Mouse (Mus musculus): ENCODE measurements at regions not wholly inside any gene's neighbourhood (a gene's known extent, or its start where the extent isn't known, plus 50 kb on each side); places are given as distances from the start of the nearest gene placed in this dataset.

DNA sequence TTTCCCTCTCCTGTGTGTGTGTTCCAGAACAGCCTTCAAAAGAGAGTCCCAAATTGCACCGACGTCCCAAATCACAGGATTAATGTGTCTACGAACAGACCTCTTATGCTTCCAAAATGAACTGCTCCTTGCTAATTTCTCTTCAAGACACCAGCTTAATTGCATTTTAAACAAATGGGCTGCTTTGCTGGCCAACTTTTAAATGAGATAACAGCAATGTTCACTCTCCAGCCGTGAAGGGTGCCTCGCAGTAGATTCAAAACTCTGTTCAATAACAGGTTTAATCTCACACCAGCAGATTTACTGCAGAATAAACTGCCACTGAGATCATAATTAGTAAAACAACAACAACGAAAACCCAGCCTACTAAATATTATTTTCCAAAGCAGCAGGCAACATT, 957.8 kb downstream of the Adgrl2 start:
- DNase-seq (ENCODE audit: low spot score): no peak
- intact Hi-C loops (cut with DNase I): no loop called here

DNA sequence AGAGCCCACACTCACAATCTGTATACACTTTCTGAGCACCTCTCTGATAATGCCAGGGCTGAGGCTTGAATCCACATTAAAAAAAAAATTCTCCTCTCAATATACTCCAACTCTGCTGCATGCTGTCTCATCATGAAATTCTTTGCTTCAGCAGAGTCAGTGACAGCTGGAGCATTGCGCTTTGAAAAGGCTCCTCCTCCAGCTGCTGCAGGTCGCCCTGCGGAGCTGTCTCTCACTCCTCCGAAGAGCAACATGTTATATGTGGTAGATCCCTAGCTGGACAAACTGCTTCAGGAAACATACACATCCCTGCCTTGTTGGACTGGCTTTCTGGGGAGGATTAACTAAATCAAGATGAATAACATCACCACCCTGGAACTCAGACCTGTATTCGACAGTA, 984.5 kb downstream of the Adgrl2 start:
- no peak for DNase-seq (ENCODE audit: low spot score)
- intact Hi-C loops (cut with DNase I): no loop called here

DNA sequence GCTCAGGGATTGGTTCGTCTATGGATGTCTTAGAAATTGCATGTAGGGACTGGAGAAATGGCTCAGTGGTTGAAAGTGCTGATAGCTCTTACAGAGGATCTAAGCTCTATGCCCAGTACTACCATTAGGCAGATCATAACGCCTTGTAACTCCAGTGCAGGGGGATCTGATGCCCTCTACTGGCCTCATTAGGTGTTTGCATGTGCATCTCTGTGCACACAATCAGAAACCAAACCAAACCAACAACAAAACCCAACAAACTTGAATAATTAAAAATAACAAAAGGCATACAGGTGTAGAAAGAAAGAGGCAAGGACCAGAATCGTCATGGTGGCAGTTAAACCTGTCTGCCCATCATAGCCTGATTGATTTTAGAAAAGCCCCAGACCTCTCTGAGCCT, 986.3 kb downstream of the Adgrl2 start:
- DNase-seq (ENCODE audit: low spot score): no peak
- intact Hi-C loops (cut with DNase I): no loop called here

DNA sequence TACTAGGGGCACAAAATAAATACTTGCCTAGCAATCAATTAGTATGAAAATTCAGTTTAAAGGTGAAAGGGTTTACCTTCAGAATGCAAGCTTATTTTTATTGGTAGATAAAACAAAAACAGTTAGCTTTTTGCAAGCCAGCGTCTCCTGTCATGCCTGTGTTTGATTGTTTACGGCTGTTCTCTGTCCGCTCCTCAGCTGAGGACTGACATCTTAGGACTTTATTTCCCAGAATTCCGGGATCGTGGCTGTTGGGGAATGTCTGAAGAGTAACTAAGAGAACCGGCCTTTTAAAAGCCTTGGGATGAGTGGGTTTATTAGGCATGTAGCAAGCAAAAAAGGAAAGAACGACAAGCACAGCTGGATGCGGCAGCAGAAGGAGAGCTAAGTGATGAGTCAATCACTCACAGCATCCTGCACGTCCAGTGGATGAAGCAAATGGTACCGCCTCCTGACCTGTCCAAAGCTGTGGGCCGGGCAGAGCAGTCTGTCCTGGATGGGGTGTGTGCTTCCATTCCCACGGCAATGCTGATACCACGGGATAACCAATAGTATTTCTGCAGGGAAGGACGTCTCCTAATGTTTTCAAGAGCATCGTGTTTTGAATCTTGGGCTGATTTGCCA, 990.9 kb downstream of the Adgrl2 start:
- intact Hi-C loops (cut with DNase I): no loop called here
- no peak for DNase-seq (ENCODE audit: low spot score)

DNA sequence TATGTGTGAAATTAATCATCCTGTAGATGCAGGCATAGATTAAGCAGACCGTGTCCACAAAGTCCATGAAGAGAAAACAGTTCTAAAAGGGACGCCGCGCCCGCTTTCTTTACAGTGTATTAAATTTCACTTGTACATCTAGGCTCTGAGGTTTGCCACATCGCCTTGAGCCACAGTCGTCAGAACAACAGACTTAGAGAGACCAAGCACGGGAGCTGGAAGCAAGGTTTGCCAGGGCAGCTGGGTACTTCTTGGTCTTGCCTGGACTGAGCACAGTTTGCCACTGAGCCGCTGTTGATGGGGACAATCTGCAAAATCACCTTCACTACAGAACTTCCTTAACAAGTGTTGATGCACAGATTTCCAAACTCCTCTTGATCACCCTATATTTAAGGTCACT, 998.6 kb downstream of the Adgrl2 start:
- DNase-seq (ENCODE audit: low spot score): no peak
- intact Hi-C loops (cut with DNase I): no loop called here

DNA sequence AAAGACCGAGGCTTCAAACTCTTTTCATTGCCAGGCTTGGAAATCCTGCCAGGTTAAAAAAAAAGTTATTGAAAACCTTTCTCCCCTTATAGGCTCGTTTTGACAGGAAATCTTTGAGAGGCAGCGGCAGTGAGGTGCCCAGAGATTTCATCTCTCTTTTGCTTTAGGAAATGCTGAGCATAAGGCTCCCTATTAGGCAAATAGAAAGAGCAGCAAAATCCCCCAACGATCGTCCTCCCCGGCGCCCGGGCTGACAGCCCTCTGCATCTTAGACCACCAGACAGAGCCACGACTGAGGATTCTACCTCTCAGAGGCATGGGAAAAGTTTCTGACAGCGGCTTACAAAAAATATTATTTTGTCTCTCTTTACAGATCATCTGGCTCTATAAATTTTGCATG, 999.5 kb downstream of the Adgrl2 start:
- intact Hi-C loops (cut with DNase I): no loop called here
- no peak for DNase-seq (ENCODE audit: low spot score)

DNA sequence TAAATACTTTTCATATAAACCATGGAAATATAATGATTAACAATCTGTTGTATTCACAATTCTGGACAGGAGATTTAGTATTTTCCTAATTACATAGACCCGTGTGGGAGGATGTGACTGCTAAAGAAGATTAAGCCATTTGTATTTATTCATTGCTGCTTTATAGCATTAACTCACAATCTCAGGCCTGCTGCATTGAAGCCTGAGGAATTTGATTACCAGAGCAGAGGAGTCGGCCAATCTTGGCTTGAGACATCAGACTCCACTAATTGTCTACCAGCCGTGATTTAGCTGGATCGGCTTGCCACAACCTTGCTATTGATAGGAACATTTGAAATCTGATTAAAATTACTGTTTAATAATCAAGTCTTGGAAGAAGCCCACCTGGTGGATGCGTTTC, 1007.5 kb downstream of the Adgrl2 start:
- DNase-seq (ENCODE audit: low spot score): no peak
- intact Hi-C loops (cut with DNase I): no loop called here

DNA sequence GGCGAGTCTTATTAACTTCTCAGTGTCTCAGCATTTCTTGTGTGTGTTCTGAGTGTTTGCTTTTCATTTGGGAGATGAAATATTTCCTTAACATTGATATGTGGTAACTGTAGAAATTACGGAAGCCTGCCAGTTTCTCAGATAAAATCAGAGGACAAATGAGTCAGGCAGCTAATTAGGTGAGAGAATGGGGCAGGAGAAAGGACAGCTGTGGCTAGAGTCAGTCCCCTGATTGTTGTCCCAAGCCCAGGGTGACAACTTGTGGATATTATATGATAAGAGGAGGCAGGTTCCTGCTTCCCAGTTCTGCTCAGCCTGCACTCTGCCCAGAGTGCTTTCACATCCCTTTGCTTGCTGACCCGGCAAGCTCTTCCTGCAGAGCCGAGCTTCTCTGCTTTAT, 1008.7 kb downstream of the Adgrl2 start:
- no peak for DNase-seq (ENCODE audit: low spot score)
- intact Hi-C loops (cut with DNase I): no loop called here

DNA sequence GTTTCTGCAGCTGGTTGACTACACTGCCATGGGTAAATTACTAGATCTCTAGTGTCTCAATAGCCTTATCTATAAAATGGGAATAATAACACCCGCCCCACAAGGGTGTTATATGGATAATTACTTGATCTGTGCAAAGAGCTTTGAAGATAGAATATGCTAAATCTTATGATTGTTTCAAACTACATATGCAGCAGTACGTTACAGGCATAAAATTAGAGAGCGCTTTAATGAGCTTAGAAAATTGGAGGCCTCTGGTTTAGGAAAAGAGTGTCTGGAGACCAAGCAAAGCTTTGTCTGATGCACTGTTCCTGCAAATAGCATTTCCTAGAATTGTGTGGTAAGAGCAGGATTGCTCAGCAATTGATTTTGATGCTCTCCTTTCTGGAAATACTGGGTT, 1013.8 kb downstream of the Adgrl2 start:
- intact Hi-C loops (cut with DNase I): no loop called here
- DNase-seq (ENCODE audit: low spot score): no peak

DNA sequence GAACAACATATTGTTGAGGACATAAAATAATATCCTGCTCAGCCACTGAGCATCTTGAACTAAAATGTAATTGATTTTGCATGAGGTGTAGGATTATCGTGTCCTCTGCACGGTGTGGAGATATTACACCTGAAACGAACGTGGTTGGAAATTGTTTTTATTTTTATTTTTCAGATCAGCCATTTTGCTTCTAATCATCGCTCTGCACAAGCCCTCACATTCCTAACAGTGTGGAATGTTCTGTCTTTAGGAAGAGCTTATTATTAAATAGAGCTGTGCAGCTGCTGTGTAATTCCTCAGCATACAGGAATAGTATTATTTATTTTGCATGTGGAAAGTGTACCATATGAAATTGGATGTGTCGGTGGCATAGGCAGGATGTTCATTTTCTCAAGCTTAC, 1014.3 kb downstream of the Adgrl2 start:
- no peak for DNase-seq (ENCODE audit: low spot score)

DNA sequence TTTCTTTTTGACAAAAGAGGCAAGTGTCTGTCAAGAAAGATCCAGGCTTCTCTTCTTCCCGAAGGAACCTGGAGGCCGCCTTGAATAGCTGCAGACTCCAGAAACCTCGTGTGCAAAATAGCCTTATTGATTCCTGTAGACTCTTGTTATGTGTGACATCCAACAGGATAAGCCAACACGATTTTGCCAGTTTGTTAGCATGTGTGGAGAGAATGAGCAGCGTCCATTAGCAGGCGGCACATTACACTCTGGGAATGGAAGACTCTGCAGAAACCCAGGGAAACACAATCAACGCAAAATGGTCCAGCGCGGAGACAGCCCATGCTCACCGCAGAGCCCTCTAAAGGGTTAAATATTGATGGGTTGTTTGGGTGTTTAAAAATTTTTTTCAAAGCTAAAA, 1014.9 kb downstream of the Adgrl2 start:
- intact Hi-C loops (cut with DNase I): no loop called here
- no peak for DNase-seq (ENCODE audit: low spot score)

More for the DNA sequence above, 1014.3 kb downstream of the Adgrl2 start:
- intact Hi-C loops (cut with DNase I): no loop called here

DNA sequence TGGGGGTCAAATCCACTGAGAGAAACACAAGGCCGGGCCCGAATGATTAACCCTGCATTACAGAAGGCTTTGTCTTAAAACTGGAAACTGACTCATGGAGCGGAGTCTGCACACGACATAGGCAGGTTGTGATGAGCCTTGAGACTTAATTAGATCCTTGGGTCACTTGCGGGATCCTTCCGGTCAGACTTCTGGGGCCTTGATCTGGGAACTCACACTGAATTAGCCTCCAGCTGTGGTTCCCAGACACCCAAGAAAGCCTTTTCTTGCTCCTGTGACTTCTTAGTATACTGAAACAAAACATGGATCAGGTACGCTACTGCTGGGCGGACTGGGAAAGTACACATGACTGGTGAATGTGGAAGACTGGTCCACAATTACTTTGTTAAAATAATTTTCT, 1015.8 kb downstream of the Adgrl2 start:
- intact Hi-C loops (cut with DNase I): no loop called here
- no peak for DNase-seq (ENCODE audit: low spot score)

DNA sequence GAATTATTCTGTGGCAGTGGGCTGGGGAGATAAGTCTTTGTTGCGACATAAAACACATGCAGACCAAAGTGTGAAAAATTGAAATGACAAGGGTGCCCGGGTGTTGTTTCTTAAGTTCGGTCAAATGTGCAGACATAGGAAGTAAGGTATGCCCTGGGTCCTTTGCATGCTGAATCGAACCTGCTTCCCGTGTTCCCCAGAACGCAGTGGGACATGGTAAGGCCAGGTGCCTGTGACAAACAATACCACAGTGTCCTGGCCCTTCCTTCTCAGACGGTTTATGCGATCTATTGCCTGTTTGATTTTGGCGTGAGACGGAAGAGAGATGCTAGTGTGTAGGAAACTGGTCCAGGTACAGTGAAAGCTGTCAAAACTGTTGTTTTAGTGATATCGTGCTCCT, 1022.1 kb downstream of the Adgrl2 start:
- no peak for DNase-seq (ENCODE audit: low spot score)
- intact Hi-C loops (cut with DNase I): no loop called here

DNA sequence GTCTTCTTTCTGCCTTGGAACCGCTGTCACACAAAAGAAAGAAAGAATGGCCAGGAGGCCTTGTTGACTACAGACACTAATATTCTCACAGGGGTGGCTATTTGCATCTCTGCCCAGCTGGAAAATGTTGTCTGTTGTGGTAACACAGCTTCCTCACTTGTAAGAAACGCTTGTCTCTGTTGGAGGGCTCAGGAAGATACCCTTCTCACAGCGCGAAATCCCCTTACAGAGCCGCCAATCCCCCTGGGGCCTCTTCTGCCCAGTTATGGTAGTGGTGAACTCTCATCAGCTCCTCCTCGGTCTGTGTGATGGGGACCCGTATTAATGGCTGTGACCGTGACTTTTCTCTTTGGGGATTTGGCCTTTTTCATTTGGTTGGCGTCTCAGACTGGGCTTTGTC, 1022.5 kb downstream of the Adgrl2 start:
- intact Hi-C loops (cut with DNase I): no loop called here

DNA sequence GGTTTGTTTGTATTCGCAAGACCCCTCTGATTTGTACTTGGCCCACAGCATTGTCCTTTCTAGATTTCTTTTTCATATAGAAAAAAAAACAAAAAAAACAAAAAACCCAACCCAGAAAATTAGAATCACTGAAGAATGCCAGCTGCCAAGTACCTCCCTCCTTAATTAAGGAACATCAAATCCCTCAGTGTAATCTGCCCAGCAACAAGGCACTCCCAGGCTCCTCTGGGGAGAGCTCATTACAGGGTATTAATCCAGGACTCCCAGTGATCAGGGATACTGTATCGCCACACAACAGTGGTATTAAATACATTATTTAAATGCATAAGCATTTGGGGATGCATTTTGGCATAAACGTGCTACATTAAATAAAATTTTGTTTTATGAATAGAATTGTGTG, 1023.1 kb downstream of the Adgrl2 start:
- DNase-seq (ENCODE audit: low spot score): no peak
- intact Hi-C loops (cut with DNase I): no loop called here

More for the DNA sequence above, 1022.5 kb downstream of the Adgrl2 start:
- no peak for DNase-seq (ENCODE audit: low spot score)

DNA sequence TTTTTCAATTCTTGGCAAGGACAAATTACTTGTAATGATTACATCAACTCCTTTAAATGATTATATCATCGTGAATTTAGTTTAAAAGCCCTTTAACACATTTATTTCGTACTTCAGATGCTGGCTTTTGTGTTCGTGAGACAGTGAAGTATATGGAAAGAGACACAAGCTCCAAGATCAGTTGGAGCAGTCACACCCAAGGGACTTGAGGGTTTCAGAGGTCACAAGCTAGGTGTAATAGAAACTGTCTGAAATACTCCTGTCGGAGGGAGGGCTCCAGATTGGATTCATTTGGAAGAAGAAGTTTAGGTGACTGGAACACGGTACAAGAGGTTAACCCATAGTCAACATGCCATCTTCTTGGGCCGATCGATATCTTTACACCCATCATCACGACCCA, 1023.5 kb downstream of the Adgrl2 start:
- no peak for DNase-seq (ENCODE audit: low spot score)
- intact Hi-C loops (cut with DNase I): no loop called here

DNA sequence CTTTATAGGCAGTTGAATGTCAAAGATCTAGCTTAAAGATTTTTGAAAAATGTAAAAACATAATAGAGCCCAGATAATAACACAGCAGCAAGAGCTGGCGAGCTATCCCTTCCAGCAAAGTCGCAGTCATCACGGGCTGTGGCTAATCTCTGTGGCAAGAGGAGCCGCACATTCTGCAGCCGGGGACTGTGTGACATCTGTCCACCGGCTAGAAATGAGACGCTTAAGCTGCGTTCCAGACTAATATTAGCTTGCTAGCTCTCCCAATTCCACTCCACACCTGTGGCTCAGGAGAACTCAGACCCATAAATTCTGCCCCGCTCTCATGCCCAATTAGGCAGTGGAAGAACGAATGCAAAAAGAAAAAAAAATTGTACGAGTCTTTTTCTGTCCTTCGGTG, 1024.0 kb downstream of the Adgrl2 start:
- intact Hi-C loops (cut with DNase I): no loop called here
- DNase-seq (ENCODE audit: low spot score): no peak

DNA sequence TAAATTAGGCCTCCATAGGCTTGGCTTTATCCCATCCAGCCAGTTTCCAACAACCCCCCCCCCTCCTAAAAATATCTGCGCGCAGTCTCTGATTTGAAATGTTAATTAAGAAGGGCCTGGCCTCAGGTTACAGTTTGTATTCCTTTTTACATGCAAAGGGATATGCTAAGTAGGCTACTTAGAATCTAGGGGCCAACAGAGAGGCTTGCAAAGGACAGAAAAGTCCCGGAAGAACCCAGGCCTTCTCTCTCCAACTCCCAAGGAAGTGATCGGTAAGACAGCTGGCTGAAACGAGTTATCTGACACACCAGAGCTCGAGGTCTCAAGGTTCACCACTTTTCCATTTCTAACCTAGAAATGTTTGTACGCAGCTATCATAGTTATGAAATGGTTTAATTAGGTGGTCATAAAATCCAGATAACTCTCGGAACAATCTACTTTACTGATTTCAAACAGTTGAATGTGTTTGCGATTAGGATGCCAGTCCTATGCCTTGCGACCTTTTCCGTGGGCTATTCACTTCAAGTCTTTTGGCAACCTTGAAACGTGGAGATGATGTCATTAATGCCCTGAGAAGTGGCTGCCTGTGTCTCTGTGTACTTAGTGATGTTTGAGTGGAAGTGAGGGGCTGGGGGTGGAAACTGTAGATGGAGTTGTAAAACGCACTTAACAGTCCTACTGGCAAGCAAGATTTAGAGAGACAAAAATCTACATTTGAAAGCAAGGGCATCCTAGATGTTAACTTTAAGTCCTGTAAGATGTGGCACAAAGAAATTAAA, 1026.5 kb downstream of the Adgrl2 start:
- intact Hi-C loops (cut with DNase I): no loop called here
- no peak for DNase-seq (ENCODE audit: low spot score)

DNA sequence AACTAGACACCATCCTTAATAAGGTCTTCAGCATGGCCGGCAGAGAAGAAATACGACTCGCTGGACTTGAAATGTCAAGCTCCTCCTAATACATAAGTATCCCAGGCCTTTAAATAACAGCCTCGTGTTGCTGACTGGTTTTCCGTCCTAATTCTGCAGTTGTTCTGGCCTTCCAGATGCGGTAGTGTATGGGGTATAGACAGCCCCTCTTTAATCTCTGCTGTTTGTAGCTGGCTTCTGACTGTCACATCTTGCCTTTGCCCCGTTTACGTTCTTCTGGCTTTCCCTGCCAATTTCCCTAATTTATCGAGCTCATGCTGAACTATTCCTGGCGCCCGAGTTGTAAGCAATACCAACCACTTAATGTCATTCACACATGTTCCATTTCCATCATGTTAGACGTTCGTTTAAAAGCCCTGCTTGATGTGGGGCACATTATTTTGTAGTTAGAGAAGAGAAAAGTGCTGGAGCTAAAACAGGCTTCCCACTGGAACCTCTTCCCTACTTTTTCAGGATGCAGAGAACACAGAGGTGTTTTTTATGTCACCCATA, 1042.2 kb downstream of the Adgrl2 start:
- intact Hi-C loops (cut with DNase I): no loop called here
- DNase-seq (ENCODE audit: low spot score): no peak

DNA sequence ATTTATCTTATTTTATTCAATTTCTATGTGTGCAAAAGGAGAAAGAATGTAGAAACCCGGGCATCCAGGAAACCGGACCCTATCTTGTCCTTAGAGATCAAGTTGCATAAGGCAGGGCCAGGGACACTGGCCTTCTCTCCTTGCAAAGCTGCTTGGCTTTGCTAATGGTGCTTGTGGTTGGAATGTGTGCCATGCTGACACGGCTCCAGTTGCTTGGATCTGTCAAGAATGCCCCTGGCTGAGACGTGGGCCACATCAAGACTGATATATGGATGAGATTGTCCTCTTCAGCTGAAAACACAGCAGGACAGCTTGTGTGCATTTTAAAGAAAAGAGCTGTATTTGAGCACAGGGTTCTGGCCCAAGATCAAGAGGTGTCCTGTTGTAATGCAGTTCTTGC, 1047.0 kb downstream of the Adgrl2 start:
- no peak for DNase-seq (ENCODE audit: low spot score)
- intact Hi-C loops (cut with DNase I): no loop called here

DNA sequence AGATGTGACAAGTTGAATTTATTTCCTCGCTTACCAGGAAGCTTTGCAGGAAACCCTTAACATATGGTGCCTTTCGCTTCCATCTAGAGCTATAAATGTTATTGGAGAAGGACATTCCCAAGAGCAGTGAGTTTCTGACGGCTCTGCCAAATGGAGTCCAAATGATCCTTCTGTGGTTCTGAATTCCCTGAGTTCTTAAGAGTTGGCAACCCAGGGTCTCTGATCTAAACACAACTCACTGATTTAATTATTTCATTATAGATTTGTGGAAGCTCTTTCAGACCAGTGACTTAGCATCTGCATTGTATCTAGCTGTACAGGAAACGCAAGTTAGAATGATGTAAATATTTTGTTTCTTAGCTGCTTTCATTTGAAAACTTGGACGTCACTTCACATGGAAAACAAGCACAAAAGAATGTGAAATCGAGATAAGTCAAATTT, 1059.5 kb downstream of the Adgrl2 start:
- intact Hi-C loops (cut with DNase I): no loop called here
- no peak for DNase-seq (ENCODE audit: low spot score)

DNA sequence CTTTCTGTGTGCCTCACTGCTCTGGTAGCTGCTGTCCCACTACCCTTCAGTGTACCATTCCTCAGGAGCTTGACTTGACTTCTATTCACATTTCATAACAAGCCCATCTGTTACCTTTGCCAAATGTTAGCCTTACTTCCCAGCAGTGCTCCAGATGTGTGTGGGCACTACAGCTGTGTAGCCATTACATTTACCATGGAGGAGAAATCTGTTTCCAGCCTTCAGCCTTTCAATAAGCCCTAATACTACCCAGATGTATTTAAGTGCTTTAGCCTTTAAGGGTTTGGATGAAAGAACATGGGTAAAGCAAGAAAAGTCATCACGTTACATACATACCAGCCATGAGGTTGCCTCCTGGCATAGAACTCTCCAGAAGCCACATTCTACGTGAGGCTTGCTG, 1068.0 kb downstream of the Ttll7 start:
- intact Hi-C loops (cut with DNase I): no loop called here
- DNase-seq (ENCODE audit: low spot score): no peak

Measured in heart, postnatal 25 days (tissue).